Mouse (Mus musculus) liver, embryonic 14.5 days (tissue): Measurements from ENCODE around the gene Etv6. TPM values are rescaled to one million over a fixed set of nuclear protein-coding genes. Genes with fewer than 3 reads are reported as not detected.

Experiments used
- ATAC-seq: fragments of 200-750 bp; cut with Nextera tagmentation; 2 replicates; pipeline ENCODE4 v1.8.0; 2017; ENCODE audit warnings: moderate number of reproducible peaks, mild to moderate bottlenecking, moderate library complexity; ENCODE audit not compliant: insufficient read depth
- DNase-seq, 3 experiments: peaks; one replicate each; pipeline ENCODE4 v3.0.0-alpha.2; 2012 to 2013; ENCODE audit warnings: low read depth in 3 of 3, low spot score in 3 of 3
- H3K27ac ChIP-seq: fragments of 300-500 bp; sonication (generic); 2 replicates; pipeline ENCODE4 v1.5.1; 2014; ENCODE audit warnings: moderate library complexity, mild to moderate bottlenecking, control low read depth, inconsistent platforms
- H3K27me3 ChIP-seq: fragments of 300-500 bp; sonication (generic); 2 replicates; pipeline ENCODE4 v1.6.1; 2014; ENCODE audit warnings: mild to moderate bottlenecking, low read length, moderate library complexity; ENCODE audit not compliant: control insufficient read depth, insufficient read depth
- H3K36me3 ChIP-seq: fragments of 300-500 bp; sonication (generic); replicated peaks from 2 replicates; pipeline ENCODE4 v1.6.1; 2014; ENCODE audit warnings: low read depth; ENCODE audit not compliant: control insufficient read depth, insufficient read depth
- H3K4me1 ChIP-seq, 2 experiments: fragments of 200-500 bp in 1 of 2; fragments of 300-500 bp in 1 of 2; sonication (generic) in 1 of 2; replicated peaks; 2 replicates each; pipeline ENCODE4 v1.6.1; 2012 to 2014; ENCODE audit warnings: antibody characterized with exemption in 1 of 2, inconsistent platforms in 1 of 2, low read length in 1 of 2; ENCODE audit not compliant: control insufficient read depth in 2 of 2, insufficient read depth in 2 of 2
- H3K4me2 ChIP-seq: fragments of 300-500 bp; sonication (generic); 2 replicates; pipeline ENCODE4 v1.6.1; 2014; ENCODE audit warnings: low read depth, mild to moderate bottlenecking, control low read depth, moderate library complexity
- H3K4me3 ChIP-seq, 2 experiments: fragments of 200-500 bp in 1 of 2; fragments of 300-500 bp in 1 of 2; sonication (generic) in 1 of 2; 2 replicates each; pipeline ENCODE4 v1.5.1; 2012 to 2014; ENCODE audit warnings: low read depth in 2 of 2, low read length in 2 of 2, mild to moderate bottlenecking in 2 of 2, control low read depth in 1 of 2, inconsistent platforms in 1 of 2, moderate library complexity in 1 of 2; ENCODE audit not compliant: insufficient read depth in 1 of 2
- H3K9ac ChIP-seq: fragments of 300-500 bp; sonication (generic); replicated peaks from 2 replicates; pipeline ENCODE4 v1.6.1; 2014; ENCODE audit warnings: mild to moderate bottlenecking, control low read depth, moderate library complexity
- H3K9me3 ChIP-seq: fragments of 300-500 bp; sonication (generic); 2 replicates; pipeline ENCODE4 v1.6.1; 2016; ENCODE audit warnings: low read length, mixed read lengths; ENCODE audit not compliant: control insufficient read depth
- CTCF ChIP-seq: IDR thresholded peaks from 2 replicates; pipeline ENCODE4 v1.5.1; 2016; ENCODE audit warnings: antibody characterized with exemption, low read depth, control low read depth
- EP300 ChIP-seq: IDR thresholded peaks from 2 replicates; pipeline ENCODE4 v1.6.1; 2016; ENCODE audit warnings: antibody characterized with exemption, low read depth
- WGBS: fragments of 180-500 bp; shearing (Covaris S2); extraction: QIAGEN DNeasy Blood & Tissue Kit; methylation state at CpG from one replicate; pipeline ENCODE4 v1.1.7; 2014; ENCODE audit not compliant: insufficient replicate concordance; 5-methylcytosine and 5-hydroxymethylcytosine counted together
- polyA plus RNA-seq, 2 experiments: library from polyadenylated mRNA; depleted of rRNA in 1 of 2; stranded (reverse) in 1 of 2; unstranded in 1 of 2; fragments of >200 nt; fragmentation: Nextera tagmentation in 1 of 2; extraction: Ambion mirVana in 1 of 2; gene quantifications; 2 replicates each; pipeline versions ENCODE4 v1.2.1 to v1.2.3; 2012 to 2014

Etv6 gene
- polyA plus RNA-seq, 2 experiments = 2.6 to 3.0 TPM

- no peak overlapping the region for H3K4me3 ChIP-seq
- TF ChIP-seq CTCF (no peak), EP300 (no peak)
- H3K36me3 ChIP-seq = no peaks in the 10 kb centered on the region
- H3K9me3 ChIP-seq = no peaks in the 10 kb centered on the region
- WGBS = 64% methylated on average over 4 of the region's 4 CpGs
- DNase-seq (no peak), ATAC-seq (no peak)
- no peak overlapping the region for H3K9ac ChIP-seq
- no peak overlapping the region for H3K4me2 ChIP-seq
- H3K27ac ChIP-seq = no peak overlapping the region
- H3K4me1 ChIP-seq = no peaks in the 10 kb centered on the region
- no peaks in the 10 kb centered on the region for H3K27me3 ChIP-seq
Observed at GRCm38 (mm10) chr6:134027022-134027421, 8.5 kb upstream of the Etv6 start.

- H3K9ac ChIP-seq = no peak overlapping the region
- H3K27ac ChIP-seq = no peak overlapping the region
- no peaks in the 10 kb centered on the region for H3K9me3 ChIP-seq
- H3K4me2 ChIP-seq = no peak overlapping the region
- TF ChIP-seq EP300 = no peak
- no peak for TF ChIP-seq CTCF
- DNase-seq (no peak), ATAC-seq (no peak)
- no peak overlapping the region for H3K4me3 ChIP-seq
- WGBS = 50% methylated on average over 7 of the region's 7 CpGs
- H3K4me1 ChIP-seq = peaks cover 4 to 7% of the 10 kb centered on the region in 2 experiments; a peak in 3 of 4 replicates
- H3K36me3 ChIP-seq = no peaks in the 10 kb centered on the region
- H3K27me3 ChIP-seq = no peaks in the 10 kb centered on the region
Observed at GRCm38 (mm10) chr6:134032451-134032850, 3.0 kb upstream of the Etv6 start.

DNA sequence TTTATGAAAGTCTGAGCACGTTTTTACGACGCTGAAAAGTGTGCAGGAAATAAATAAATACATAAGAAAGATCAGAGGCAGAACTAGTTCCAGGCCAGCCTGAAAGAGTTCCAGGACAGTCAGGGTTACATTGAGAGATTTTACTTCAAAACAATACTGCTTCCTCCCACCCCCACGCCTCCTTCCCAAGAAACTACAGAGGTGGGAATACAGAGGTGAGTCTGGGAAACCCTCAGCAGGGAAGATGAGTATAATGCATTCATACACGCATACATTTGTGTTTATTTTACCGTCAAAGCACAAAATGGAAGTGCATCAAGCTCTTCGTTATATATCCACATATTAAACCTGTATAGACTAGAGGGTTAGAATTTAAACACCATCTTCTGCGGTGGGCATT is 1.1 kb upstream of the Etv6 start:
- Histone ChIP-seq H3K27ac (no peak overlapping the region), H3K4me3 (peak overlapping the region; percentile 76 to 98), H3K9ac (no peak overlapping the region; the same call in none of the 2 replicates), H3K4me1 (peaks cover 5 to 17% of the 10 kb centered on the region in 2 experiments), H3K9me3 (no peaks in the 10 kb centered on the region), H3K36me3 (no peaks in the 10 kb centered on the region), H3K4me2 (peak overlapping the region; percentile 83), H3K27me3 (no peaks in the 10 kb centered on the region)
- WGBS = 3% methylated on average over 8 of the region's 8 CpGs
- DNase-seq = no peak
- TF ChIP-seq CTCF = no peak
- no peak for TF ChIP-seq EP300
- no peak for ATAC-seq

DNA sequence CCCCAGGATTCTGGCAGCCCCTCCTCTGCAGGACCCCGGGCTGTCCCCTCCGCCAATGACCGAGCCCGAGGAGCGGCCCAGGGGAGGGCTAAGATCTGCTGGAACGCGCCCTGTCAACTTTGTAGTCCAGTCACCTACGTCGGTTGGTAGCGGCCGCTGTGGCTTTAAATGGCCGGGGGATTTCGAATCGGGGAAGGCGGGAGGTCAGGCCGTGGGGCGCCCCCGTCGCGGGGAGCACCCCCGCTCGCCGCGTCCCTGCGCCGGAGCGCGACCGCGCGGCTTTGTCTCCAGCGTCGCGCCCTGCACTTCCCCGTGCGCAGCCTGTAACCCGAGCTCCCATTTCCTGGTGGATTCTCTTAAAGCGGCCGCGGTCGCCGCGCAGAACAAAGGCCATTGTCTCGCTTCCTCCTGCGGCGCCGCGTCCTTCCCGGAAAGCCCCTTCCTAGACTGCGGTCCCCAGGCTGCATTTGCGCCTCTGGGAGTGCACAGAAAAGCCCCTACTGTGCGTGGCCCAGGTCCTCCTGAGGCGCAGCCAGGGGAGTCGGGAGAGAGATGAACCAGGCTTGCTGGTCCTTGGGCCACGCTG is 503 bp upstream of the Etv6 start:
- no peaks in the 10 kb centered on the region for H3K9me3 ChIP-seq
- peak overlapping the region; percentile 63 for H3K27ac ChIP-seq
- peaks cover 5 to 18% of the 10 kb centered on the region in 2 experiments for H3K4me1 ChIP-seq
- H3K27me3 ChIP-seq = no peaks in the 10 kb centered on the region
- peak overlapping the region; percentile 76 to 98 for H3K4me3 ChIP-seq
- peak overlapping the region; percentile 83 for H3K4me2 ChIP-seq
- TF ChIP-seq CTCF (no peak), EP300 (no peak)
- whole genome bisulfite sequencing = under 1% methylated on average over 43 of the region's 55 CpGs
- no peaks in the 10 kb centered on the region for H3K36me3 ChIP-seq
- peak in 1 of 3 experiments; percentile 47 for DNase-seq
- ATAC-seq = peak; percentile 76
- peak overlapping the region; percentile 63 for H3K9ac ChIP-seq

GRCm38 (mm10) chr6:134036491-134036911 is 1.0 kb downstream of the Etv6 start:
- peak overlapping the region; percentile 63; the same call in 1 of the 2 replicates for H3K9ac ChIP-seq
- ATAC-seq (no peak), DNase-seq (no peak)
- H3K4me3 ChIP-seq = peak overlapping the region; percentile 76 to 98
- TF ChIP-seq EP300 = no peak
- no peak for TF ChIP-seq CTCF
- under 1% methylated on average over 7 of the region's 8 CpGs for WGBS
- H3K9me3 ChIP-seq = no peaks in the 10 kb centered on the region
- H3K27ac ChIP-seq = no peak overlapping the region
- peaks cover 5 to 20% of the 10 kb centered on the region in 2 experiments for H3K4me1 ChIP-seq
- no peaks in the 10 kb centered on the region for H3K36me3 ChIP-seq
- peak overlapping the region; percentile 83 for H3K4me2 ChIP-seq
- no peaks in the 10 kb centered on the region for H3K27me3 ChIP-seq
